Mouse (Mus musculus): ENCODE results near the gene Vmn2r91.
"Not testable (repeated sequence)": the region's sequence is repeated elsewhere in the genome, so short reads cannot be mapped to it uniquely, and the experiment has no call there.

Vmn2r91 gene

GRCm38 (mm10) chr17:18084716-18085115 is at the start of gene Vmn2r91:
Vmn2r91 (plus strand) TSS chr17:18085016.
- DNase-seq = not testable (repeated sequence)

- no peak for DNase-seq
These were observed 35.7 kb upstream of the Vmn2r91 start, which contains the start of gene Vmn2r124 for GRCm38 (mm10) chr17:18049124-18049523. Vmn2r124 (plus strand) TSS chr17:18049424.

- not testable (repeated sequence) for DNase-seq
These were observed 10.8 kb downstream of the Vmn2r91 start for GRCm38 (mm10) chr17:18095626-18096025.

- not testable (repeated sequence) for DNase-seq
These were observed 17.4 kb downstream of the Vmn2r91 start for GRCm38 (mm10) chr17:18102265-18102664.

GRCm38 (mm10) chr17:18151587-18151986 is 66.8 kb downstream of the Vmn2r91 start, which contains the start of gene Vmn2r92:
Vmn2r92 (plus strand) TSS chr17:18151887.
- DNase-seq = not testable (repeated sequence)

- not testable (repeated sequence) for DNase-seq
These were observed 76.4 kb downstream of the Vmn2r91 start for GRCm38 (mm10) chr17:18161194-18161593.

All from lung, postnatal 14 days (tissue).